In genomic region chr2:157766591-157766990, GRCm38 (mm10) we compare ENCODE assay signal across 19 mouse cellular contexts. TPM values are rescaled to one million over a fixed set of nuclear protein-coding genes. Genes with fewer than 3 reads are reported as not detected.
DNase-seq lines count a peak whose midpoint lies in the region; ATAC-seq and TF ChIP-seq lines count a peak whose summit lies in the region.
"Had no signal": no experiment of that assay in that cellular context is flagged by ENCODE, and none has a peak within 500 bp of the region (broad histone marks: within the 10 kb centered on the region; RNA-seq: fewer than 3 reads in every experiment).

No protein-coding gene starts in this region.

- no peak overlapping the region for H3K9ac ChIP-seq in limb, embryonic 15.5 days
- H3K9ac ChIP-seq: embryonic facial prominence, embryonic 15.5 days; heart, embryonic 12.5 days; liver, embryonic 15.5 days had no signal

- no peaks in the 10 kb centered on the region for H3K36me3 ChIP-seq in limb, embryonic 15.5 days
- H3K36me3 ChIP-seq: embryonic facial prominence, embryonic 15.5 days; heart, embryonic 12.5 days; liver, embryonic 15.5 days had no signal

- ATAC-seq in limb, embryonic 15.5 days (ENCODE audit: insufficient number of reproducible peaks, low FRiP score, low TSS enrichment, low read depth): no peak

- H3K9me3 ChIP-seq in limb, embryonic 15.5 days: no peaks in the 10 kb centered on the region
- H3K9me3 ChIP-seq: embryonic facial prominence, embryonic 15.5 days; G1E; heart, embryonic 12.5 days; liver, embryonic 15.5 days had no signal

- DNase-seq in layer of hippocampus, adult 11-12 months (ENCODE audit: low spot score): peak; percentile 41
- no peak for DNase-seq in layer of hippocampus, postnatal 25 days (ENCODE audit: extremely low spot score in 1 of 2, low spot score in 1 of 2)
- DNase-seq in brain, adult 2 months (ENCODE audit: low read depth, low spot score): peak; percentile 59
- DNase-seq in forelimb bud, embryonic 11.5 days (ENCODE audit: low read depth, low spot score): peak; percentile 13
- DNase-seq in left cerebral cortex, adult 2 months (ENCODE audit: extremely low spot score in 1 of 2, low spot score in 2 of 2): no peak
- DNase-seq in ovary, postnatal 36 days (ENCODE audit: low spot score): no peak
- DNase-seq: adrenal gland, postnatal 10 days; cerebellum, adult 9-11 months; gastrocnemius, postnatal 14 days; heart, postnatal 36 days; kidney, adult 18-20 months; kidney, postnatal 25 days; lung, postnatal 10 days; thymus, adult 2 months had no signal

- intact Hi-C loops in left cerebral cortex, adult 2 months (cut with DNase I): no loop called here

- no peak overlapping the region for H3K4me3 ChIP-seq in limb, embryonic 15.5 days
- H3K4me3 ChIP-seq in left cerebral cortex, adult 2 months: no peak overlapping the region
- H3K4me3 ChIP-seq: embryonic facial prominence, embryonic 15.5 days; heart, embryonic 12.5 days; liver, embryonic 15.5 days had no signal

- no peak for TF ChIP-seq CTCF in left cerebral cortex, adult 2 months (IDR thresholded peaks at IDR 0.05)

- WGBS in limb, embryonic 15.5 days: 35% methylated on average over 7 of the region's 7 CpGs

- 0 out of 2 replicates have a peak overlapping the region, but pooled peaks have one; percentile 24 for H3K27ac ChIP-seq in limb, embryonic 15.5 days
- H3K27ac ChIP-seq in left cerebral cortex, adult 2 months: no peak overlapping the region
- H3K27ac ChIP-seq: embryonic facial prominence, embryonic 15.5 days; liver, embryonic 15.5 days had no signal

- H3K4me2 ChIP-seq in limb, embryonic 15.5 days: no peak overlapping the region
- H3K4me2 ChIP-seq: embryonic facial prominence, embryonic 15.5 days; heart, embryonic 12.5 days; liver, embryonic 15.5 days had no signal

- peaks cover 30% of the 10 kb centered on the region for H3K4me1 ChIP-seq in limb, embryonic 15.5 days

- no peaks in the 10 kb centered on the region for H3K27me3 ChIP-seq in limb, embryonic 15.5 days
- H3K27me3 ChIP-seq: embryonic facial prominence, embryonic 15.5 days; heart, embryonic 12.5 days; liver, embryonic 15.5 days had no signal

RNA-seq across cellular contexts. Expression of gene Ctnnbl1, which starts 29.4 kb away (rescaled TPM):
- total RNA-seq in layer of hippocampus, postnatal 25 days (2021): 10 to 100 TPM; 28.1 to 28.9 TPM
- polyA plus RNA-seq in limb, embryonic 15.5 days (2015; fragmentation: Nextera tagmentation; extraction: Ambion mirVana): 48.9 and 51.0 TPM in 2 replicates
- 10 to 100 TPM; 30.1 TPM for total RNA-seq in left cerebral cortex, adult 2 months (2021)

Comparison
In these comparisons a context has a peak if more than half of its experiments do, and no peak if none do; other contexts are left out.
1. DNase-seq: peak in layer of hippocampus, adult 11-12 months (single experiment), brain, adult 2 months (single experiment) and forelimb bud, embryonic 11.5 days (single experiment); none in layer of hippocampus, postnatal 25 days (0 of 2), left cerebral cortex, adult 2 months (0 of 2) and ovary, postnatal 36 days (single experiment).